Mouse (Mus musculus) stomach, postnatal 0 days (tissue): ENCODE results near the gene Oosp1. TPM values are rescaled to one million over a fixed set of nuclear protein-coding genes. Genes with fewer than 3 reads are reported as not detected.

Experiments
- ATAC-seq: fragments of 200-750 bp; cut with Nextera tagmentation; 2 replicates; pipeline ENCODE4 v1.8.0; 2017; ENCODE audit not compliant: low FRiP score, low TSS enrichment
- DNase-seq: peaks from one replicate; pipeline ENCODE4 v3.0.0-alpha.2; 2016; ENCODE audit warnings: low spot score
- H3K27ac ChIP-seq: fragments of 300-500 bp; sonication (generic); replicated peaks from 2 replicates; pipeline ENCODE4 v1.5.1; 2014; ENCODE audit warnings: mild to moderate bottlenecking, control low read depth
- H3K27me3 ChIP-seq: fragments of 300-500 bp; sonication (generic); 2 replicates; pipeline ENCODE4 v1.6.1; 2014; ENCODE audit warnings: low read length; ENCODE audit not compliant: control insufficient read depth, insufficient read depth
- H3K36me3 ChIP-seq: fragments of 300-500 bp; sonication (generic); 2 replicates; pipeline ENCODE4 v1.6.1; 2014; ENCODE audit warnings: low read length, mixed read lengths; ENCODE audit not compliant: control insufficient read depth, insufficient read depth
- H3K4me1 ChIP-seq: fragments of 300-500 bp; sonication (generic); replicated peaks from 2 replicates; pipeline ENCODE4 v1.6.1; 2014; ENCODE audit warnings: antibody characterized with exemption; ENCODE audit not compliant: control insufficient read depth, insufficient read depth
- H3K4me2 ChIP-seq: fragments of 300-500 bp; sonication (generic); replicated peaks from 2 replicates; pipeline ENCODE4 v1.6.1; 2014; ENCODE audit warnings: low read depth, mild to moderate bottlenecking, control low read depth, moderate library complexity
- H3K4me3 ChIP-seq: fragments of 300-500 bp; sonication (generic); 2 replicates; pipeline ENCODE4 v1.5.1; 2014; ENCODE audit warnings: low read depth, low read length, control low read depth
- H3K9ac ChIP-seq: fragments of 300-500 bp; sonication (generic); 2 replicates; pipeline ENCODE4 v1.6.1; 2014; ENCODE audit warnings: mild to moderate bottlenecking, low read length, control low read depth, mixed read lengths
- H3K9me3 ChIP-seq: fragments of 300-500 bp; sonication (generic); 2 replicates; pipeline ENCODE4 v1.6.1; 2016; ENCODE audit warnings: low read length; ENCODE audit not compliant: control insufficient read depth
- CTCF ChIP-seq: IDR thresholded peaks from 2 replicates; pipeline ENCODE4 v1.5.1; 2016; ENCODE audit warnings: antibody characterized with exemption, low read depth, mild to moderate bottlenecking, moderate library complexity
- EP300 ChIP-seq: optimal IDR thresholded peaks from 2 replicates; pipeline ENCODE3; 2016; ENCODE audit warnings: antibody characterized with exemption
- WGBS: fragments of 180-500 bp; shearing (Covaris S2); extraction: QIAGEN DNeasy Blood & Tissue Kit; methylation state at CpG from one replicate; pipeline ENCODE4 v1.1.7; 2014; 5-methylcytosine and 5-hydroxymethylcytosine counted together
- polyA plus RNA-seq: library from polyadenylated mRNA; unstranded; fragments of >200 nt; fragmentation: Nextera tagmentation; extraction: Ambion mirVana; gene quantifications from 2 replicates; pipeline ENCODE4 v1.2.1, GENCODE M21; 2015

The Oosp1 gene
- polyA plus RNA-seq, 1 experiment from 2014 or later, result not detected

DNA sequence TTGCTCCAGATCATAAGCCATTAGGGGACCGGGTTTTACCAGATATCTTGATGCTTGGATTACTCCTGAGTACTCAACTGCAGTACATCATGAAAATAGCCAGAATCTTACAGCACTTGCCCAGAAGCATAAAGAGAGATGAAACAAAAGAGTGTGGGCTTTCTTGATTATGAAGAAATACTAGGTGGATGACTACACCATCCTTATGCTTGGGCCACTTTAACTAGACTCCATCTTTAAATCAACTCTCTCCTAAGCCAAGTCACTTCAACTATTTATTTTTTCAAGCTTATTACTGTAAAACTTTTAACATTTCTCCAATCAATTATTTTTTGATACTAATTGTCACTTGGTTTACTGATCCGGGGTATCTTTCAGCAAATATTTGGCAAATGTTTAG, 32.9 kb upstream of the Oosp1 start:
- no peak for TF ChIP-seq CTCF
- no peak for TF ChIP-seq EP300
- Histone ChIP-seq H3K36me3 (no peaks in the 10 kb centered on the region), H3K4me1 (no peaks in the 10 kb centered on the region), H3K4me2 (no peak overlapping the region), H3K27ac (no peak overlapping the region), H3K4me3 (no peak overlapping the region), H3K27me3 (no peaks in the 10 kb centered on the region), H3K9ac (no peak overlapping the region), H3K9me3 (no peaks in the 10 kb centered on the region)
- DNase-seq (no peak), ATAC-seq (no peak)
- 27% methylated on average over 2 of the region's 2 CpGs for WGBS

DNA sequence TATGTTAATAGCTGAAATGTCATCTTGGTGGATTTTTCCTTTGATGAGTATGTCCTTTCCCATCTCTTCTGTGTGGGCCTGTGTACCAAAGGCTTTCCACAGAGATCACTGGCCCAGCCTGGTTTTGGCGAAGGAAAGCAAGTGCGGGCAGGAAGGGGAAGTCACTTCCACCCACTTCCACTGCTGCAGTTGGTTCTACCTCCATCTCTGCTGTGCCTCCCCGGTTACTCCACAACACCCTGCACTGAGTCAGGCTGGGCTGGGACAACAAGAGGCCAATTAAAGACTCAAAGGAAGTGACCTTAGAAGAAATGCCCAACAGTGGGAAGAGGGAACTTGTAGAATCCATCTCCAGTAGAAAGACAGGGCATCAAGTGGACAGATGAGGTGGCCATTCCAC, 29.1 kb upstream of the Oosp1 start:
- H3K9me3 ChIP-seq, result no peaks in the 10 kb centered on the region

DNA sequence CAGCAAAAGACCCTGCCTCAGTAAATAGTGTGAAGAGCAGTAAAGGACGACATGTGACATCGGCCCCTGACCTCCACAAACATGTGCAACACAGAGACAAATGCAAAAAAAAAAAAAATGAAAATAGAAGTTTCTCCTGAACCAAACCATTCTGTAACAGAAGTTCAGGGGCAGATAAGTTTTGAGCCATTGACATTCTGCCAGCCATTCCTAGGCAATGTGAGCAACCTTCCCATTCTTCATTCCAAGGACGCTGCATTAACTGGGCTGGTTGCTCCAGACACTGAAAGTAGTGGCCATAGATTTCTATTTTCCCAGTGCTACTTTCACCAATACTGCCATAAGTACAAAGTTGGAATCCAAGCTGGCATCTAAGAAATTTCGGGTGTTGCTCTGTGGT, 21.5 kb upstream of the Oosp1 start:
- no peaks in the 10 kb centered on the region for H3K4me1 ChIP-seq
- H3K27me3 ChIP-seq, result no peaks in the 10 kb centered on the region
- H3K4me2 ChIP-seq, result no peak overlapping the region
- ATAC-seq (no peak), DNase-seq (no peak)
- no peaks in the 10 kb centered on the region for H3K36me3 ChIP-seq
- no peak overlapping the region for H3K9ac ChIP-seq
- no peaks in the 10 kb centered on the region for H3K9me3 ChIP-seq
- TF ChIP-seq CTCF (no peak), EP300 (no peak)
- H3K27ac ChIP-seq, result no peak overlapping the region
- WGBS, result 78% methylated on average over 4 of the region's 4 CpGs
- no peak overlapping the region for H3K4me3 ChIP-seq

More for the DNA sequence above, 29.1 kb upstream of the Oosp1 start:
- WGBS, result 86% methylated on average over 3 of the region's 3 CpGs
- Histone ChIP-seq H3K36me3 (no peaks in the 10 kb centered on the region), H3K27me3 (no peaks in the 10 kb centered on the region), H3K4me2 (no peak overlapping the region), H3K4me1 (no peaks in the 10 kb centered on the region), H3K27ac (no peak overlapping the region), H3K4me3 (no peak overlapping the region), H3K9ac (no peak overlapping the region)
- DNase-seq, result no peak
- ATAC-seq, result no peak
- TF ChIP-seq CTCF (no peak), EP300 (no peak)

DNA sequence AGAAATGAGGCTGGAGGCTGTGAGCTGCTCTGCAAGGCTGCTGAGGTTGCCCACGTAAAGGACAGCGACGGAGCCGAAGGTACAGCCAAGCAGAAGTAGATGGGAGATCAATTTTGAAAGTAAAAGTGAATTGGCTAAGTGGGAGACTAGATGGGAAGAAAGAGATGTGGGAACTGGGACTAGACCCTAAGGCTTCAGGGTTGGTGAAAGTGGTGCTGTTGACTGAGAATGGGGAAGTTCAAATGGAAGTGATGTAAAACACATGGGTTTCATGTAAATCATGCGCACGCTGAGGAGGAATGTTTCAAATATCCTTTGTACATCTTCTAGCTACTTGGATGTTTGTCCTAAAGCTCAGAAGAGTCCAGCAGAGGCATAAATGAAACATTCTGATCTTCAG, 7.4 kb upstream of the Oosp1 start:
- Histone ChIP-seq H3K4me1 (no peaks in the 10 kb centered on the region), H3K4me2 (no peak overlapping the region), H3K9me3 (no peaks in the 10 kb centered on the region), H3K9ac (no peak overlapping the region), H3K27me3 (no peaks in the 10 kb centered on the region), H3K36me3 (no peaks in the 10 kb centered on the region), H3K4me3 (no peak overlapping the region), H3K27ac (no peak overlapping the region)
- ATAC-seq (no peak), DNase-seq (no peak)
- WGBS, result 77% methylated on average over 6 of the region's 6 CpGs
- TF ChIP-seq EP300 (no peak), CTCF (no peak)

DNA sequence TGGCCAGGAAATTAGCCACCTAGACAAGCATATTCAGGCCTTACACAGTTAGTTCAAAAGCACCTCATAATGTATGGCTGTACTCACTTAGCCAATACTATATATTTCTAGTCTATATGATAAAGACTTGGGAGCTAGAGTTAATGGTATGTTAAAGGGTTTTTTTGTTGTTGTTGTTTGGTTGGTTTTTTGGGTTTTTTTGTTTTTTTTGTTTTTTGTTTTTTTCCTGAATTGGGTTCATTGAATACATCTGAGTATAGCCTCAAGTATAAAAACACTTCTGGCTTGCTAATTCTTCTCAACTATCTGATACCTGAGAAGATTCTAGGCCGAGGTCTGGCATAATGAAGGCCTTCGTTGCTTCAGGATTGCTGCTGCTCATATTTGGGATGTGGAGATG, 5.8 kb upstream of the Oosp1 start, which contains the start of gene Oosp3:
Oosp3 (plus strand) TSS at position 301 of the 400 bp plus-strand sequence.
- Histone ChIP-seq H3K4me2 (no peak within 1 kb of the TSS), H3K9ac (no peak within 1 kb of the TSS), H3K4me3 (no peak within 1 kb of the TSS), H3K27ac (no peak within 1 kb of the TSS), H3K27me3 (no peaks in the 10 kb centered on the region), H3K9me3 (no peaks in the 10 kb centered on the region), H3K4me1 (no peaks in the 10 kb centered on the region), H3K36me3 (no peaks in the 10 kb centered on the region)
- TF ChIP-seq EP300 (no peak), CTCF (no peak)
- no peak for DNase-seq
- 86% methylated on average over 2 of the region's 2 CpGs for WGBS
- ATAC-seq, result no peak

DNA sequence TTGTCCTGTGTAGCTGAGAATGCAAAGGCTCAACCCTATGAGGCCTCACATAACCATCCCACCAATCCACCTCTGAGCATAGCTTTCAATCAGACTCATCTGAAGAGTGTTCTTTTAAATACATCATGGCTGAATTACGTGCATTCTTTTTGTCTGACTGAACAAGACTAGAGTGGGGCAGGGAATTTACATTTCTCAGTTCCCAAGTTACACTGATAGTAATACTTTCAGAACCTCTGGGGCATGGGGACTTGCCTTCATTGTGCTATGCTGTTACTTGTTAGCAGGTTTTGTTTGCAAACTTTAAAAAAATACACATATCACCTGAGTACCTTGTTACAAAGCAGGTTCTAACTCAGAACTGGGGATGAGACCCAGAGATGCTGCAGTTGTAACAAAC, 504 bp upstream of the Oosp1 start:
- Histone ChIP-seq H3K9ac (no peak overlapping the region), H3K4me2 (no peak overlapping the region), H3K27ac (no peak overlapping the region), H3K4me1 (no peaks in the 10 kb centered on the region), H3K4me3 (no peak overlapping the region), H3K36me3 (no peaks in the 10 kb centered on the region), H3K9me3 (no peaks in the 10 kb centered on the region), H3K27me3 (no peaks in the 10 kb centered on the region)
- no peak for DNase-seq
- ATAC-seq, result no peak
- 45% methylated on average over 1 of the region's 1 CpGs for WGBS
- TF ChIP-seq EP300 (no peak), CTCF (no peak)
